Mouse (Mus musculus) cerebellum, postnatal 4 days (tissue): ENCODE results near the gene Col25a1.

Experiments used
- DNase-seq, 2 experiments: peaks; one replicate each; pipeline ENCODE4 v3.0.0; 2022; ENCODE audit warnings: low spot score in 2 of 2, mixed read lengths in 1 of 2

Gene Col25a1

GRCm38 (mm10) chr3:130131201-130131600 lies at the start of gene Col25a1:
Col25a1 (plus strand) TSS chr3:130131501.
- no peak for DNase-seq

- peak in 1 of 2 experiments; percentile 17 for DNase-seq
Measured at GRCm38 (mm10) chr3:130083312-130083711, 48.0 kb upstream of the Col25a1 start.

- no peak for DNase-seq
Measured at GRCm38 (mm10) chr3:130086372-130087080, 44.8 kb upstream of the Col25a1 start.

GRCm38 (mm10) chr3:130087466-130087865 lies 43.8 kb upstream of the Col25a1 start:
- DNase-seq, result no peak

GRCm38 (mm10) chr3:130088654-130089053 lies 42.6 kb upstream of the Col25a1 start:
- DNase-seq, result no peak

GRCm38 (mm10) chr3:130090460-130090859 lies 40.8 kb upstream of the Col25a1 start:
- no peak for DNase-seq

GRCm38 (mm10) chr3:130094125-130094704 lies 37.1 kb upstream of the Col25a1 start:
- no peak for DNase-seq

- DNase-seq, result peak in 1 of 2 experiments; percentile 45
Measured at GRCm38 (mm10) chr3:130095160-130095781, 36.0 kb upstream of the Col25a1 start.

GRCm38 (mm10) chr3:130103486-130103885 lies 27.8 kb upstream of the Col25a1 start:
- peak in 1 of 2 experiments; percentile 22 for DNase-seq

GRCm38 (mm10) chr3:130104471-130104870 lies 26.8 kb upstream of the Col25a1 start:
- DNase-seq, result no peak

GRCm38 (mm10) chr3:130116886-130117285 lies 14.4 kb upstream of the Col25a1 start:
- no peak for DNase-seq

GRCm38 (mm10) chr3:130127840-130128239 lies 3.5 kb upstream of the Col25a1 start:
- no peak for DNase-seq

- DNase-seq, result no peak
Measured at GRCm38 (mm10) chr3:130128564-130128963, 2.7 kb upstream of the Col25a1 start.

- DNase-seq, result no peak
Measured at GRCm38 (mm10) chr3:130129635-130130206, 1.6 kb upstream of the Col25a1 start.

- no peak for DNase-seq
Measured at GRCm38 (mm10) chr3:130137204-130137603, 5.9 kb downstream of the Col25a1 start.

GRCm38 (mm10) chr3:130137640-130138039 lies 6.3 kb downstream of the Col25a1 start:
- DNase-seq, result no peak

- no peak for DNase-seq
Measured at GRCm38 (mm10) chr3:130145874-130146273, 14.6 kb downstream of the Col25a1 start.

GRCm38 (mm10) chr3:130147827-130148226 lies 16.5 kb downstream of the Col25a1 start:
- DNase-seq, result no peak

- DNase-seq, result no peak
Measured at GRCm38 (mm10) chr3:130149180-130149579, 17.9 kb downstream of the Col25a1 start.

- DNase-seq, result no peak
Measured at GRCm38 (mm10) chr3:130153117-130153516, 21.8 kb downstream of the Col25a1 start.

- no peak for DNase-seq
Measured at GRCm38 (mm10) chr3:130157551-130157950, 26.2 kb downstream of the Col25a1 start.

- DNase-seq, result no peak
Measured at GRCm38 (mm10) chr3:130159906-130160305, 28.6 kb downstream of the Col25a1 start.

- no peak for DNase-seq
Measured at GRCm38 (mm10) chr3:130160902-130161301, 29.6 kb downstream of the Col25a1 start.
